Mouse (Mus musculus) urinary bladder, postnatal 10 days (tissue): ENCODE results near the gene Helz.

Source experiments
- DNase-seq: peaks from one replicate; pipeline ENCODE4 v3.0.0; 2022; ENCODE audit warnings: low spot score

Helz gene

DNA sequence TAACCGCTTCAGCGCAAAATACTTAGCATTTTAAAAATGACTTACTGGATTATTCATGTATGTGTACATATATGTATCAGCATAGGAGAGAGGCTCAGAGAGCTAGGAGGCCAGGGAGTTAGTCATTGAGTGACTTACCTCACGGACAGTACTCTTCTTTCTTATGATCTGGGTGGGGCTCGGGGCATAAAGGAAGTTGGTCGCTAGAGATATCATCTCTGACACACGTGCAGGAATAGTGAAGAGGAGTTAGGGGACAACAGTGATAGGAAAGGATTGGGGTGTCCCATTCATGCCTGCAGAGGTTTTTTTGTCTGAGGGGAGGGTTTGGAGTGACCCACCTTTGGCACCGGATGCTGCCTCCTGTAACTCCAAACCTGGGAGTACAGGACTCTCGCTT, 176.9 kb downstream of the Helz start:
- no peak for DNase-seq

DNA sequence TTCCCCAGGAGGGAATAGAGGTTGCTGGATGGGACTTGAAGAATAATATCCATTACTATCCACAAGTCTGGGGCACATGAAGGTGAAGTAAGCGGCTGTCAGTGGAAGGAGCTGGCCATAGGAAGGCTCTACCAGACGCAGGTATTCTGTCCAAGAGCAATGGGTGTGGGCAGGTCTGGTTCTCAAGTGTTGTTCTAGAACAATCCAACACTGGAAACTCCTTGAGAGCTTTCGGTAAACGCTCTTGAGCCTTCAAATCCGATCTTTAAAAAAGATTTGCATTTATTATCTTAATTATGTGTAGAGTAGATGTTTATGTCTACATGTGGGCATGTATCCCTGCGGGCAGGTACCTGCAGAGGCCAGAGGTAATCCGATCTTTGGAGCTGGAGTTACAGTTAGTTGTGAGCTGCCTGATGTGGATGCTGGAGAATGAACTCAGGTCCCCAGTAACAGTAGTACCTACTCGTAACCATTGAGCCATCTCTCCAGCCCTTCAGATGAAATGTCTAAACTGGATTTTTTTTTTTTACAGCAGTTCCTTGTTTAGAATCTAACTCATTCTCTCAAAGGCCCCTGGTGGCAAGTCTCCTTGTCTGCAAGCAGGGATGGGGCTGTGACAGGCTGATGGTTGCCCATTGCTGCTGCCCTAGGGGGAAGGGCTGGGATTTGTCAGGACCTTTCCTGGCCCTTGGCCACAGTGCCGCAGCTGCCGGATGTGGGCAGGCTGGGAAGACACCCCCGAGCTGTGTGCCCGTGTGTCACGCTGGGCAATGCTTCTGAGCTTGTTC, 180.5 kb downstream of the Helz start:
- DNase-seq: no peak

DNA sequence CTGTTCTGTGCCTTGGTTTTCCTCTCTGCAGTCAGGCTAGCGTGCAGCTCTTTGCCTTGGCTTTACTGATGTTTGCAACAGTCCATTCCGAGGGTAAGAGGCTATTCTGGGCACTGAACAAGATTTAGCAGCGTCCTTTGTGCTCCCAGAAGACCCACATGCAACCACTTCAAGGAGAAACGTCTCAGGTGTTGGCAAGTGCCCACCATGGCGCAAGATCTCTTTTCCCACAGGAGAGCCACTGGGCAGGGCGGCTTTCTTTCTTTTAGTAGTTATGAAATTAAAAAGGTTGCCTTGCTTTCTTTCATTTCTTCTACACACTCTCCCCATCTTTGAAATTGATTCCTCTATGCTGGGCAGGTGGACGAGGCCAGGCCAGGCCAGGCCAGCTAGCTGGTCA, 181.4 kb downstream of the Helz start:
- DNase-seq: no peak

DNA sequence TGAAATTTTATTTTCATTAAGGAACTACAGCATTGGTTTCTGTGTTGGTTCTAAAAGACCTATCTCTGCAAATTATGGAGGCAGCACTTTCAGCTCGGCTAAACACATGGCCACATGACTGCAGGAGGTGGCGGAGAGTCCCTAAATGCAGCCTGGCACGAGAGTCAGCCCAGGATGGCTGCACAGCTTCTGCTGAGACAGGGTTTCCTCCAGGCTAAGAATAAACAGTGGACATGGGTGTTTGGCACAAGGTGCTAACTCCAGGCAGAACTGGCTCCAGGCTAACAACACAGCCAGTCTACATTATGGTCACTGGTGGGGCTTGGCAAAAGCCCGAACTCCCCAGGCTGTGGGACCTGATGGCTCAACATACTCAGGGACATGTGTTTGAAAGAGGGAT, 183.2 kb downstream of the Helz start:
- no peak for DNase-seq

DNA sequence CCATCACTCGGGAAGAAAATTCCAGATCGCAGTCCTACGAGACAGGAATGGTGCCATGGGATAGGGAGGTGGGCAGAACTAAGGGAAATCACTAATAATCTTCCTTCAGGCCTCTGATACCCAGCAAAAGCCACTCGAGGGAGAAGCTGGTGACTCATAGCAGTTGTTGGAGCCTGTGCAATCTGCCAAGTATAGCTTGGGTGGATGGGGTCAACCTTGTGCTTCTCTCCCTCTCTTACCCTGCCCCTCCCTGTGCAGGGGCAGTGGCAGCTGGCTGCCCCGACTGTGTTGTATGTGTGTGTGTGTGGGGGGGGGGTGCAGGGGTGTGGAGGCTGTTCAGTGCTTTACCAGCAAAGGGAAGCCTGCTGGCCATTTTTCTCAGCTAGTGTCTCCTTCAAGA, 183.8 kb downstream of the Helz start:
- DNase-seq: no peak

DNA sequence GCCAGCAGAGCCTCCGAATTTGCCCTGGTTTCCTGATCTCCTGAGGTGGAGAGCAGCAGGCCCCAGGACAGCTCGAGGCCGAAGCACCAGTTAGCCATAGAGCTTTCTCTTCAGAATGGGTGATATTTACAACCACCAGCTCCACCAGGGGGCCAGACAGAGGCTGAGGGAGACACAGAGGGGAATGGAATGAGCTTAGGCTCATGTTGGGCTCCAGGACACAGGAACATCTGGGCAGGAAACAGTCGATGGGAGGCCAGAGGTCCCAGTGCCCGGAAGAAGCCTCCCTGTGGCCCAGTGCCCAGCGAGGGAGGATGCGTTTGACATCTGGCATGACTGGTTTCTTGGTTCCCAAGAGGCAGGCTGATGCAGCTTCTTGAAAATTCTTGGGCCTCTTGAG, 186.4 kb downstream of the Helz start:
- no peak for DNase-seq

DNA sequence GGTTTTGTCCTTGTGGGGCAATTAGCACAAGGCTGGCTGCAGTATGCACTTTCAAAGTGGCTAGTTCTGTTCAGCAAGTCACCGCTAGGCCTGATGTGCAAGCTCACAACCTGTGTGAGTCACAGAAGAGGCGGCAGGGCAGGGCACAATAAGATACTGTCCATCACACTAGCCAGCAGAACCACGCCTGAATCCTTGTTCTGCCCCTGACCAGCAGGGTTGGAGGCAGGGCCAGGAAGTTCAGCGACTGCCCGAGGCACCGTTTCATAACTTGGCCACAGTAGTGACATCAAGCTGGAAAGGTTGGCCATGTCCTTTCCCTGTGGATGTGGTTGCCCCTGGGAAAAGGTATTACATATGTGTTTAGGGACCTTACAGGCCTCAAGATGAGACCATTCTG, 190.2 kb downstream of the Helz start:
- no peak for DNase-seq

- no peak for DNase-seq
These were observed 190.8 kb downstream of the Helz start for GRCm38 (mm10) chr11:107738418-107739099.

DNA sequence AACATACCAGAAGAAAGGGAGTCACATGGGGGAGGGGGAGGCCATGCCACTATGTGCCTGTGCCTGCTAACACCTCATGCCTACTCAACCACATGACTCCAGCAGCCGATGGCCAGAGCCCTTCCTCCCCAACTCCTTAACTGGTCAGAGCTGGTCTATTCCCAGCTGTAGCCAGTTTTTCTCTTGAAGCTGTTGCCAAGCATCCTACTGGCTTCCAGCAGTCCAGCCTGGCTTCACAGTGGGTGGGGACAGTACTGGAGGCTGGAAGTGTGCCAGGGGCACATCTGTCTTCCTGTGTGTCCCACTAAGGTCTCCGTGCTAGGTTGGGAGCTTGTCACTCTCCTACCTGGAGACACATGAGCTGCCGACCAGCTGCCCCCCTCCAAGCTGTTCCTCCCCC, 195.4 kb downstream of the Helz start:
- no peak for DNase-seq
